Mouse (Mus musculus) large intestine, adult 2 months (tissue): ENCODE results near the gene Zfp446. TPM values are rescaled to one million over a fixed set of nuclear protein-coding genes. Genes with fewer than 3 reads are reported as not detected.

ENCODE experiments used
- DNase-seq: peaks from one replicate; pipeline ENCODE4 v3.0.0-alpha.2; 2012; ENCODE audit warnings: low read depth, low spot score
- WGBS: fragments of 180-500 bp; shearing (Covaris S2); methylation state at CpG from one replicate; pipeline ENCODE4 v1.1.7; 2018; 5-methylcytosine and 5-hydroxymethylcytosine counted together
- polyA plus RNA-seq: library from polyadenylated mRNA; depleted of rRNA; stranded (reverse); fragments of >200 nt; gene quantifications from 2 replicates; pipeline ENCODE4 v1.2.3, GENCODE M21; 2012; rRNA removed

The Zfp446 gene
- polyA plus RNA-seq, 1 experiment = 2.5 TPM

- WGBS = 35% methylated on average over 6 of the region's 6 CpGs
- DNase-seq = no peak
Measured at GRCm38 (mm10) chr7:13014275-13014839, 36.7 kb downstream of the Zfp446 start.

GRCm38 (mm10) chr7:13015217-13015616, 37.6 kb downstream of the Zfp446 start:
- DNase-seq = no peak
- WGBS = 87% methylated on average over 1 of the region's 1 CpGs

GRCm38 (mm10) chr7:13022773-13023535, 45.3 kb downstream of the Zfp446 start:
- DNase-seq = no peak
- 5% methylated on average over 31 of the region's 31 CpGs for WGBS

GRCm38 (mm10) chr7:13023928-13024731, 46.5 kb downstream of the Zfp446 start:
- no peak for DNase-seq
- under 1% methylated on average over 95 of the region's 95 CpGs for WGBS

GRCm38 (mm10) chr7:13024805-13025204, 47.2 kb downstream of the Zfp446 start:
- 1% methylated on average over 44 of the region's 44 CpGs for WGBS

GRCm38 (mm10) chr7:13025511-13026112, 48.0 kb downstream of the Zfp446 start:
- WGBS = 18% methylated on average over 4 of the region's 4 CpGs
- no peak for DNase-seq

More at GRCm38 (mm10) chr7:13024805-13025204, 47.2 kb downstream of the Zfp446 start:
- DNase-seq = no peak

GRCm38 (mm10) chr7:13028986-13029385, 51.3 kb downstream of the Zfp446 start:
- WGBS = 91% methylated on average over 4 of the region's 4 CpGs

GRCm38 (mm10) chr7:13031069-13031468, 53.4 kb downstream of the Zfp446 start:
- WGBS = 50% methylated on average over 5 of the region's 5 CpGs
- no peak for DNase-seq

More at GRCm38 (mm10) chr7:13028986-13029385, 51.3 kb downstream of the Zfp446 start:
- no peak for DNase-seq

GRCm38 (mm10) chr7:13031983-13032382, 54.3 kb downstream of the Zfp446 start:
- no peak for DNase-seq
- 90% methylated on average over 2 of the region's 2 CpGs for WGBS

GRCm38 (mm10) chr7:13032541-13032940, 54.9 kb downstream of the Zfp446 start:
- WGBS = 87% methylated on average over 7 of the region's 7 CpGs
- DNase-seq = no peak

GRCm38 (mm10) chr7:13033451-13034147, 56.0 kb downstream of the Zfp446 start:
- DNase-seq = no peak
- WGBS = 24% methylated on average over 13 of the region's 13 CpGs

- WGBS = under 1% methylated on average over 45 of the region's 45 CpGs
- DNase-seq = no peak
Measured at GRCm38 (mm10) chr7:13034148-13034977, 56.7 kb downstream of the Zfp446 start, which contains the start of gene Chmp2a. Gene Chmp2a, minus strand, starts transcription at chr7:13034807.

Other genes starting within 250 kb of the Zfp446 start
- not detected in 2 replicates for gene Vmn2r56, start 242.8 kb upstream of the Zfp446 start, polyA plus RNA-seq
- gene Zscan18, start 174.2 kb upstream of the Zfp446 start, polyA plus RNA-seq = 0.38 and 0.52 TPM in 2 replicates
- 0.87 and 1.3 TPM in 2 replicates for gene Zfp329, start 159.0 kb upstream of the Zfp446 start, polyA plus RNA-seq
- gene Zfp110, start 143.1 kb upstream of the Zfp446 start, polyA plus RNA-seq = 6.0 and 10.3 TPM in 2 replicates
- 0.33 and 0.51 TPM in 2 replicates for gene Zfp128, start 96.7 kb upstream of the Zfp446 start, polyA plus RNA-seq
- gene Zscan22, start 80.0 kb upstream of the Zfp446 start, polyA plus RNA-seq = 6.8 and 7.5 TPM in 2 replicates
- gene Rps5, start 55.6 kb upstream of the Zfp446 start, polyA plus RNA-seq = 2,560 and 2,617 TPM in 2 replicates
- 0.20 and 0.27 TPM in 2 replicates for gene Rnf225, start 50.4 kb upstream of the Zfp446 start, polyA plus RNA-seq
- 3.9 and 5.2 TPM in 2 replicates for gene Zfp324, start 12.0 kb upstream of the Zfp446 start, polyA plus RNA-seq
- 0.09 and 0.23 TPM in 2 replicates for gene Slc27a5, start 20.3 kb downstream of the Zfp446 start, polyA plus RNA-seq
- 230 and 300 TPM in 2 replicates for gene Trim28, start 21.3 kb downstream of the Zfp446 start, polyA plus RNA-seq
- 16.0 and 18.3 TPM in 2 replicates for gene Zbtb45, start 32.2 kb downstream of the Zfp446 start, polyA plus RNA-seq
- gene Chmp2a, start 57.0 kb downstream of the Zfp446 start, polyA plus RNA-seq = 128 and 132 TPM in 2 replicates
- gene Ube2m, start 60.4 kb downstream of the Zfp446 start, polyA plus RNA-seq = 188 and 202 TPM in 2 replicates
- 0.66 and 0.80 TPM in 2 replicates for gene Mzf1, start 76.9 kb downstream of the Zfp446 start, polyA plus RNA-seq
- not detected in 2 replicates for gene Vmn1r85, start 117.3 kb downstream of the Zfp446 start, polyA plus RNA-seq
- gene Vmn1r86, start 142.1 kb downstream of the Zfp446 start, polyA plus RNA-seq = not detected in 2 replicates
- gene Vmn1r87, start 162.3 kb downstream of the Zfp446 start, polyA plus RNA-seq = not detected in 2 replicates
- not detected in 2 replicates for gene Vmn1r88, start 181.7 kb downstream of the Zfp446 start, polyA plus RNA-seq
- gene Vmn1r89, start 235.2 kb downstream of the Zfp446 start, polyA plus RNA-seq = not detected in 2 replicates